ENCODE assay signal across 9 mouse cellular contexts in the genomic region with DNA sequence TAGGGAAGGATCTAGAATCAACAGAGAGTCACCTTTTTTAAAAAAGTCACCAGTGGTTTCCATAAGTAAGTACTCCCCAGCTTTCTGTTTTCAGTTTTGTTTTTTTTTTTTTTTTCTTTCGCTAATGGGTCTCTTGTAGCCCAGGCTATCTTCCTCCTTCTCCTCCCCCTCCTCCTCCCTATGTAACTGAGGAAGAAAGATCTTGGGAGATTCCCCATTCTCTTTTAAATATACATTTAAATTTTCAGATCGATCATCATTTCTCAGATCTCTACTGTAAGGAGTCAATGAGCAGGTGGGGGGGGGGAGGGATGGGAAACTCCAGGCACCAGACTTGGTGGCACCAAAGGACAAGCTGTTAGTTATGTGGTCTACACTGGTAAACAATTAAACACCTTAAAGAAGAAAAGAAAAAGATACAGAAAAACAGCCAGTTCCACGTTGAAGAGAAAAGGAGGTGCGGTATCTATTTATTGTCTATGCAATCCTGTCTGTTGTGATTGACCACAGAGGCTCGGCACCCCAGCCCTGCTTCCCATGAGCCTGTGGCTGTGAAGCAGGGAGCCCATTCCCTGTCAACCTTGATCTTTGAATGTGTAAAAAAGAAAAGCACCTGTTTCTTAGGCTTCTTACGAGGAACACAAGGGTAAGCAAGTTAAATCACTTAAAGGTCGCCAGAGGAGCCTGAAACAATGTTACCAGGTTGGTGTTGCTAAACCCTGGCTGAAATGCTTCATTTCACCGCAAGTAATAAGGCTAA.
A peak's percentile ranks its signal among the peaks of the same experiment; 100 is the strongest.
DNase-seq lines count a peak whose midpoint lies in the region; ATAC-seq lines count a peak whose summit lies in the region.
"Had no signal": no experiment of that assay in that cellular context is flagged by ENCODE, and none has a peak within 500 bp of the region (broad histone marks: within the 10 kb centered on the region; RNA-seq: fewer than 3 reads in every experiment).

No protein-coding gene starts in this region.

- WGBS in heart, embryonic 14.5 days, result 59% methylated on average over 8 of the region's 8 CpGs
- WGBS in midbrain, embryonic 12.5 days, result 67% methylated on average over 8 of the region's 8 CpGs
- 67% methylated on average over 8 of the region's 8 CpGs for WGBS in midbrain, embryonic 16.5 days
- 56% methylated on average over 8 of the region's 8 CpGs for WGBS in embryonic facial prominence, embryonic 13.5 days
- WGBS in macrophage (ENCODE audit: missing documents), result 77% methylated on average over 8 of the region's 8 CpGs

- H3K36me3 ChIP-seq in heart, embryonic 14.5 days (ENCODE audit: control insufficient read depth, insufficient read depth, low read length), result no peaks in the 10 kb centered on the region
- no peaks in the 10 kb centered on the region for H3K36me3 ChIP-seq in midbrain, embryonic 12.5 days
- no peaks in the 10 kb centered on the region for H3K36me3 ChIP-seq in midbrain, embryonic 16.5 days (ENCODE audit: control insufficient read depth, insufficient read depth, low read length)
- no peaks in the 10 kb centered on the region for H3K36me3 ChIP-seq in embryonic facial prominence, embryonic 13.5 days
- H3K36me3 ChIP-seq in macrophage (ENCODE audit: inconsistent target), result no peaks in the 10 kb centered on the region

- peak overlapping the region in 1 of 2 experiments; percentile 33; a peak in 1 of 4 replicates for H3K4me3 ChIP-seq in heart, embryonic 14.5 days (ENCODE audit: control insufficient read depth in 1 of 2, insufficient read depth in 1 of 2, low read depth in 1 of 2, low read length in 2 of 2)
- H3K4me3 ChIP-seq in midbrain, embryonic 12.5 days, result no peak overlapping the region
- H3K4me3 ChIP-seq in midbrain, embryonic 16.5 days (ENCODE audit: low read depth, low read length), result no peak overlapping the region
- H3K4me3 ChIP-seq in embryonic facial prominence, embryonic 13.5 days, result no peak overlapping the region
- H3K4me3 ChIP-seq in macrophage (ENCODE audit: inconsistent target), result peak overlapping the region; percentile 8; the same call in 1 of the 2 replicates

- H3K4me2 ChIP-seq in heart, embryonic 14.5 days (ENCODE audit: low read length), result peak overlapping the region; percentile 69
- H3K4me2 ChIP-seq in midbrain, embryonic 12.5 days (replicated peaks), result 0 out of 2 replicates have a peak overlapping the region, but pooled peaks have one; percentile 45
- H3K4me2 ChIP-seq in midbrain, embryonic 16.5 days (ENCODE audit: low read length), result no peak overlapping the region
- peak overlapping the region; percentile 50 for H3K4me2 ChIP-seq in embryonic facial prominence, embryonic 13.5 days

- no peak for ATAC-seq in heart, embryonic 14.5 days (ENCODE audit: insufficient number of reproducible peaks, insufficient read depth, low FRiP score, low read depth)
- ATAC-seq in midbrain, embryonic 12.5 days (ENCODE audit: low FRiP score, low read depth), result no peak
- no peak for ATAC-seq in midbrain, embryonic 16.5 days
- ATAC-seq in embryonic facial prominence, embryonic 13.5 days (ENCODE audit: insufficient number of reproducible peaks, insufficient read depth, low FRiP score, low TSS enrichment, low read depth), result no peak

- intact Hi-C loops in heart, postnatal 14 days (cut with DNase I), result no loop called here

- no peak for DNase-seq in heart, postnatal 14 days
- DNase-seq in gastrocnemius, adult 18-20 months (ENCODE audit: low spot score), result no peak
- no peak for DNase-seq in left cerebral cortex, adult 11 months (ENCODE audit: low spot score)

- no peak overlapping the region for H3K27ac ChIP-seq in heart, embryonic 14.5 days (replicated peaks in 1 of 2; ENCODE audit: control insufficient read depth in 1 of 2, insufficient read depth in 1 of 2, low read depth in 2 of 2, low read length in 2 of 2)
- H3K27ac ChIP-seq in midbrain, embryonic 12.5 days (replicated peaks), result no peak overlapping the region
- H3K27ac ChIP-seq in midbrain, embryonic 16.5 days (ENCODE audit: low read length), result no peak overlapping the region
- H3K27ac ChIP-seq in embryonic facial prominence, embryonic 13.5 days, result no peak overlapping the region
- H3K27ac ChIP-seq in macrophage, result peak overlapping the region; percentile 75
- H3K27ac ChIP-seq: hindbrain, embryonic 14.5 days had no signal

- no peaks in the 10 kb centered on the region for H3K9me3 ChIP-seq in heart, embryonic 14.5 days (ENCODE audit: control insufficient read depth, low read length)
- H3K9me3 ChIP-seq in midbrain, embryonic 12.5 days, result no peaks in the 10 kb centered on the region
- no peaks in the 10 kb centered on the region for H3K9me3 ChIP-seq in midbrain, embryonic 16.5 days (replicated peaks; ENCODE audit: control insufficient read depth, low read length, poor library complexity, severe bottlenecking)
- no peaks in the 10 kb centered on the region for H3K9me3 ChIP-seq in embryonic facial prominence, embryonic 13.5 days

- H3K4me1 ChIP-seq in heart, embryonic 14.5 days (ENCODE audit: control insufficient read depth in 2 of 2, insufficient read depth in 2 of 2, low read length in 2 of 2), result peaks cover 13 to 18% of the 10 kb centered on the region in 2 experiments
- peaks cover 7% of the 10 kb centered on the region for H3K4me1 ChIP-seq in midbrain, embryonic 12.5 days
- H3K4me1 ChIP-seq in midbrain, embryonic 16.5 days (ENCODE audit: control insufficient read depth, insufficient read depth, low read length), result peaks cover 9% of the 10 kb centered on the region
- peaks cover 11% of the 10 kb centered on the region for H3K4me1 ChIP-seq in embryonic facial prominence, embryonic 13.5 days

- 0 out of 2 replicates have a peak overlapping the region, but pooled peaks have one; percentile 57 for H3K9ac ChIP-seq in heart, embryonic 14.5 days (ENCODE audit: low read length)
- H3K9ac ChIP-seq in midbrain, embryonic 12.5 days (replicated peaks), result no peak overlapping the region
- H3K9ac ChIP-seq in midbrain, embryonic 16.5 days (ENCODE audit: low read depth, low read length), result no peak overlapping the region
- H3K9ac ChIP-seq in embryonic facial prominence, embryonic 13.5 days, result peak overlapping the region; percentile 46; the same call in 1 of the 2 replicates
- H3K9ac ChIP-seq: hindbrain, embryonic 14.5 days had no signal

- 0 out of 2 replicates have a peak, but pooled peaks cover 3% of the 10 kb centered on the region for H3K27me3 ChIP-seq in heart, embryonic 14.5 days (ENCODE audit: control insufficient read depth, insufficient read depth, low read length)
- H3K27me3 ChIP-seq in midbrain, embryonic 12.5 days, result peaks cover 16% of the 10 kb centered on the region
- no peaks in the 10 kb centered on the region for H3K27me3 ChIP-seq in midbrain, embryonic 16.5 days (ENCODE audit: control insufficient read depth, insufficient read depth, low read depth, low read length)
- peaks cover 16% of the 10 kb centered on the region for H3K27me3 ChIP-seq in embryonic facial prominence, embryonic 13.5 days

- H3K79me2 ChIP-seq in macrophage (ENCODE audit: inconsistent target), result peaks cover 5% of the 10 kb centered on the region; the same call in 1 of the 2 replicates

Comparison
In these comparisons a context has a peak if more than half of its experiments do, and no peak if none do; other contexts are left out.
1. H3K9ac ChIP-seq: peak in heart, embryonic 14.5 days (single experiment) and embryonic facial prominence, embryonic 13.5 days (single experiment); none in midbrain, embryonic 12.5 days (single experiment) and midbrain, embryonic 16.5 days (single experiment).